Mouse (Mus musculus) neural tube, embryonic 13.5 days (tissue): ENCODE measurements around the gene 2810004N23Rik. TPM values are rescaled to one million over a fixed set of nuclear protein-coding genes. Genes with fewer than 3 reads are reported as not detected.
A peak's percentile ranks its signal among the peaks of the same experiment; 100 is the strongest.

ENCODE experiments used
- ATAC-seq: fragments of 200-750 bp; cut with Nextera tagmentation; 2 replicates; pipeline ENCODE4 v1.8.0; 2017; ENCODE audit warnings: low read depth, mild to moderate bottlenecking, moderate TSS enrichment, moderate library complexity
- H3K27ac ChIP-seq: fragments of 300-500 bp; sonication (generic); replicated peaks from 2 replicates; pipeline ENCODE4 v1.5.1; 2015; ENCODE audit warnings: moderate library complexity, mild to moderate bottlenecking, inconsistent platforms
- H3K27me3 ChIP-seq: fragments of 300-500 bp; sonication (generic); 2 replicates; pipeline ENCODE4 v1.6.1; 2015; ENCODE audit warnings: mild to moderate bottlenecking, inconsistent platforms
- H3K36me3 ChIP-seq: fragments of 300-500 bp; sonication (generic); 2 replicates; pipeline ENCODE4 v1.6.1; 2015; ENCODE audit warnings: mild to moderate bottlenecking, inconsistent platforms
- H3K4me1 ChIP-seq: fragments of 300-500 bp; sonication (generic); replicated peaks from 2 replicates; pipeline ENCODE4 v1.6.1; 2015; ENCODE audit warnings: inconsistent platforms
- H3K4me2 ChIP-seq: fragments of 300-500 bp; sonication (generic); 2 replicates; pipeline ENCODE4 v1.6.1; 2015; ENCODE audit warnings: inconsistent platforms, mild to moderate bottlenecking, moderate library complexity
- H3K4me3 ChIP-seq: fragments of 300-500 bp; sonication (generic); 2 replicates; pipeline ENCODE4 v1.5.1; 2015; ENCODE audit warnings: mild to moderate bottlenecking, inconsistent platforms
- H3K9ac ChIP-seq: fragments of 300-500 bp; sonication (generic); 2 replicates; pipeline ENCODE4 v1.6.1; 2015; ENCODE audit warnings: moderate library complexity, mild to moderate bottlenecking, inconsistent platforms
- H3K9me3 ChIP-seq: fragments of 300-500 bp; sonication (generic); 2 replicates; pipeline ENCODE4 v1.6.1; 2016; ENCODE audit warnings: inconsistent platforms
- WGBS: fragments of 180-500 bp; shearing (Covaris S2); methylation state at CpG from one replicate; pipeline ENCODE4 v1.1.7; 2015; 5-methylcytosine and 5-hydroxymethylcytosine counted together
- polyA plus RNA-seq: library from polyadenylated mRNA; unstranded; fragments of >200 nt; fragmentation: Nextera tagmentation; extraction: Ambion mirVana; gene quantifications from 2 replicates; pipeline ENCODE4 v1.2.1, GENCODE M21; 2015

The 2810004N23Rik gene
- polyA plus RNA-seq, 1 experiment from 2014 or later, result 27.2 TPM

DNA sequence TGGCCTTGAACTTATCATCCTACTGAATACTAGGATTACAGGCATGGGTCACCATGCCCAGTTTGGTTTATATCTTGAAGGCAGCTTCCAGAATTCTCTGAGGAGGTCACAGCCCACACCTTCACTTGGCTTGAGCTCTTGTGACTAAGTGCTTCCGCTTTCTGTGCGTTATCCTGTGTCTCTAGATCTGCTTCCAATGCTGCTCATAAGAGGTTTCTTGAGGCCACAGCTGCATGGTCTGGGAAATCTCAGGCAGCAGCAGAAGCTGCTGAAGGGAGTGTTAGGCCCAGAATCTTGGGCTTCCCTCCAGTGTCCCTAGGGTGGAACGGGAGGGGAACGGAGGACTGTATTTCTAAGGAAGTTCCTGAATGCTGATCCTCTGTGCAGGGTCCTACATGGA lies 49.6 kb downstream of the 2810004N23Rik start:
- Histone ChIP-seq H3K27me3 (peaks cover under 1% of the 10 kb centered on the region; the same call in 1 of the 2 replicates), H3K4me2 (no peak overlapping the region), H3K4me3 (no peak overlapping the region), H3K9ac (no peak overlapping the region), H3K27ac (no peak overlapping the region), H3K9me3 (no peaks in the 10 kb centered on the region), H3K4me1 (peaks cover 18% of the 10 kb centered on the region), H3K36me3 (peaks cover 35% of the 10 kb centered on the region)
- no peak for ATAC-seq
- WGBS, result 89% methylated on average over 4 of the region's 4 CpGs

DNA sequence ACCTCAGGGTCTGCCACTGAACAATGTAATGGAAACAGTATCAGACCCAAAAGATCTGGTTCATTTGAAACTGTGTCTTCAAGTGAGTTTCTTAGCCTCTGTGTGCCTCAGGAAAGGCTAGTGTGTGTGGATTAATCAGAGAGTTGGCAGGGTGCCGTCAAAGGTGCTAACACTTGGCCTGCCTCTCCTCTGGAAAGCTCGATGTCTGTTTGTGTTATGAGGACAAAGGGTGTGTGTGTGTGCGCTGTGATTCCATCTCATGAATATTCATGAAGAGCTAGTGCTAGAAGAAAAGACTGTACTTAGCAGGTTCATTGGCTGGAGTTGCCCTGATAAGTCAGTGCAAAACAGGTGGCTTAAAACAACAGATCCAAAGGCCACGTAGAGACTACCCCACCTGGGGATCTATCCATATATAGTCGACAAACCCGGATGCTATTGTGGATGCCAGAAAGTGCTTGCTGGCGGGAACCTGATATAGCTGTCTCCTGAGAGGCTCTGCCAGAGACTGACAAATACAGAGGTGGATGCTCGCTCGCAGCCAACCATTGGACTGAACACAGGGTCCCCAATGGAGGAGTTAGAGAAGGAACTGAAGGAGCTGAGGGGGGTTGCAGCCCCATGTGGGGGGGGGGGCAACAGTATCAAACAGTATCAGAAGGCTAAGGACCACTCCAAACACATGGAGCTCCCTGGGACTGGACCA lies 52.1 kb downstream of the 2810004N23Rik start:
- WGBS, result 33% methylated on average over 9 of the region's 9 CpGs
- Histone ChIP-seq H3K4me3 (no peak overlapping the region), H3K9ac (no peak overlapping the region), H3K36me3 (peaks cover 12% of the 10 kb centered on the region), H3K9me3 (no peaks in the 10 kb centered on the region), H3K4me2 (no peak overlapping the region), H3K27me3 (no peaks in the 10 kb centered on the region), H3K4me1 (peaks cover 18% of the 10 kb centered on the region), H3K27ac (no peak overlapping the region)
- peak; percentile 19; the same call in 1 of the 2 replicates for ATAC-seq

DNA sequence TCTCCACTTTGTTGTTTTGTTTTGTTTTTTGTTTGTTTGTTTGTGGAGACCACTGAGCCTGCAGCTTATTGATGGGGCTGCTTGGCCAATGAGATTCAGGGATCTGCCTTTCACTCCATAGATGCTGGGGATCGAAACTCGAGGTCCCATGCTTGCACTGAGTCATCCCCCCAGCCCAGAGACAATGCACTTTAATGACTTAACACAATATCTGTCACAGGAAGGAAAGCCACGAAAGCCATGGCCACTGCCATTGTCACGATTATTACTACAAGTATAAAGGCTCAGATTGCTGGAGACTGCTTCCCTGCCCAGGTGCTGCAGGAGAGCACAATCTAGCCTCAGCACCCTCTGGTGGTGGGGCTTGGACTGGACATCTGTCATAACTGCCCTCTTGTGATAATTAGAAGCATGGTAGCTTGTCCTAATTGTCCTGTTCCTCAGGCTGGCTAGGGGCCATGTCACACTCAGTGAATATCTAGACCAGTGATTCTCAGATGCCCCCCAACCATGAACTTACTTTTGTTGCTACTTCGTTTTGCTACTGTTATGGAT lies 52.8 kb downstream of the 2810004N23Rik start:
- H3K4me2 ChIP-seq, result no peak overlapping the region
- ATAC-seq, result no peak
- no peaks in the 10 kb centered on the region for H3K27me3 ChIP-seq
- no peak overlapping the region for H3K27ac ChIP-seq
- no peaks in the 10 kb centered on the region for H3K9me3 ChIP-seq
- H3K9ac ChIP-seq, result no peak overlapping the region
- WGBS, result 65% methylated on average over 5 of the region's 5 CpGs
- H3K4me1 ChIP-seq, result peaks cover 18% of the 10 kb centered on the region
- H3K4me3 ChIP-seq, result no peak overlapping the region
- H3K36me3 ChIP-seq, result peaks cover 10% of the 10 kb centered on the region

DNA sequence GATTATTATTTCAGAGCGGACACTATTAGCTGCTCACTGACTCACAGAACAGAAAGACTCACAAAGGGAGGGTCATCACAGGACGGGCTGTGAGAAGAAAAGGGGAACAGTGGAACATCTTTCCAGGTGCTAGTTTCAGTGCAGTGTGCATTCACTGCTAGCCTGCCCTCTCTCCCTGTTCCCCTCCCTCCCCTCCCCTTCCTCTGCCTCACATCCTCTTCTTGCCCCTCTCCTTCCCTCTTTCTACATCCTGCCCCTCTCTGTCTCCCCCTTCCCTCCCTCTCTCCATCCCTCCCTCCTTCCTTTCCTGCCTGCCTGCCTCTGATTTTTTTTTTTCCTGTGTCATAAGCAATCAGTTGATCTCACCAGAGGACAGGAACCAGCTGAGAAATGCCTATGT lies 53.5 kb downstream of the 2810004N23Rik start:
- Histone ChIP-seq H3K4me1 (peaks cover 18% of the 10 kb centered on the region), H3K36me3 (peaks cover 8% of the 10 kb centered on the region), H3K9me3 (no peaks in the 10 kb centered on the region), H3K4me2 (no peak overlapping the region), H3K27ac (no peak overlapping the region), H3K4me3 (no peak overlapping the region), H3K27me3 (no peaks in the 10 kb centered on the region), H3K9ac (no peak overlapping the region)
- ATAC-seq, result no peak
- 66% methylated on average over 2 of the region's 2 CpGs for WGBS

- H3K27ac ChIP-seq, result no peak overlapping the region
- no peaks in the 10 kb centered on the region for H3K9me3 ChIP-seq
- WGBS, result 87% methylated on average over 4 of the region's 4 CpGs
These were observed 56.9 kb downstream of the 2810004N23Rik start for GRCm38 (mm10) chr8:124805990-124806389.

GRCm38 (mm10) chr8:124803824-124804702 lies 58.9 kb downstream of the 2810004N23Rik start:
- peaks cover 12% of the 10 kb centered on the region for H3K36me3 ChIP-seq
- H3K9ac ChIP-seq, result no peak overlapping the region
- H3K27ac ChIP-seq, result no peak overlapping the region
- no peak for ATAC-seq
- 76% methylated on average over 12 of the region's 12 CpGs for WGBS
- H3K4me1 ChIP-seq, result peaks cover 9% of the 10 kb centered on the region
- H3K9me3 ChIP-seq, result no peaks in the 10 kb centered on the region
- H3K4me3 ChIP-seq, result no peak overlapping the region
- H3K27me3 ChIP-seq, result no peaks in the 10 kb centered on the region
- no peak overlapping the region for H3K4me2 ChIP-seq

More at GRCm38 (mm10) chr8:124805990-124806389, 56.9 kb downstream of the 2810004N23Rik start:
- Histone ChIP-seq H3K4me2 (no peak overlapping the region), H3K36me3 (peaks cover 12% of the 10 kb centered on the region), H3K9ac (no peak overlapping the region), H3K27me3 (no peaks in the 10 kb centered on the region), H3K4me3 (no peak overlapping the region), H3K4me1 (peaks cover 13% of the 10 kb centered on the region)
- no peak for ATAC-seq

- no peak for ATAC-seq
- no peak overlapping the region for H3K4me3 ChIP-seq
- peaks cover 12% of the 10 kb centered on the region for H3K27me3 ChIP-seq
- H3K9me3 ChIP-seq, result no peaks in the 10 kb centered on the region
- H3K36me3 ChIP-seq, result peaks cover 18% of the 10 kb centered on the region
- H3K4me1 ChIP-seq, result peaks cover 43% of the 10 kb centered on the region
- 48% methylated on average over 11 of the region's 11 CpGs for WGBS
- H3K27ac ChIP-seq, result no peak overlapping the region
- no peak overlapping the region for H3K4me2 ChIP-seq
- H3K9ac ChIP-seq, result no peak overlapping the region
These were observed 62.4 kb downstream of the 2810004N23Rik start for GRCm38 (mm10) chr8:124800542-124800941.

DNA sequence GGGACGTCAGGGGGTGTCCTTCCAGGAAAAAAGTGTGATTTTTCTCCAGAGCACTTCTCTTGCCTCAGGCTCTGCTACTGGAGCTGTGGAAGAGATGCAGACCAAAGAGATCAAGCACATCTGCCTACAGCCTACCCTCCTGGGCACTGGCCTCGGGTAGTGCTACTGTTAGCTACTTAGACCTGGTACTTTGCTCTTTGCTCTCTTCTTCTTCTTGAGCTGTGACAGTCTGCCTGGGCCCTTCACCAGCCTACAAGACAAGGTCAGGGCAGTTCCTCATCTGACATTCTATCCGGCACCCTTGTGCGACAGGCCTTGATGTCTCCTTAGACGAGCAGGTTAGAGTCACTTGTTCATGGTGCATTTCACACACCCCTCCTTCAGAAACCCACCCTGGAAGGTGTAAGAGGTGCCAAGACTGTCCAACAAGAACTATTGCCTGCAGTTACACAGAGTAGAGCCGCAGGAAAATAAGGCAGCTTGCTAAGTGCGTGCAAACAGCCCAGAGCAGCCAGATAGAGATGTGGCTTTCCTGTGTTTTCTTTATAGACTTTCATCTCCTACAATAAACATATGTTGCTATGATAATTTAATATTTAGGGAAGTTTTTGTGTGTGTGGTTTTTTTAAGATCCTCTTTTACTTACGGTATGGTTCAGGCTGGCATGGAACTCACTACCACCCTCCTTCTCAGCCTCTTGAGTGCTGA lies 67.0 kb downstream of the 2810004N23Rik start:
- 68% methylated on average over 8 of the region's 8 CpGs for WGBS
- Histone ChIP-seq H3K4me3 (peak overlapping the region; percentile 84), H3K4me1 (peaks cover 79% of the 10 kb centered on the region), H3K9me3 (no peaks in the 10 kb centered on the region), H3K4me2 (peak overlapping the region; percentile 89), H3K27me3 (peaks cover 29% of the 10 kb centered on the region), H3K36me3 (0 out of 2 replicates have a peak, but pooled peaks cover 7% of the 10 kb centered on the region), H3K27ac (no peak overlapping the region), H3K9ac (peak overlapping the region; percentile 93)
- no peak for ATAC-seq

DNA sequence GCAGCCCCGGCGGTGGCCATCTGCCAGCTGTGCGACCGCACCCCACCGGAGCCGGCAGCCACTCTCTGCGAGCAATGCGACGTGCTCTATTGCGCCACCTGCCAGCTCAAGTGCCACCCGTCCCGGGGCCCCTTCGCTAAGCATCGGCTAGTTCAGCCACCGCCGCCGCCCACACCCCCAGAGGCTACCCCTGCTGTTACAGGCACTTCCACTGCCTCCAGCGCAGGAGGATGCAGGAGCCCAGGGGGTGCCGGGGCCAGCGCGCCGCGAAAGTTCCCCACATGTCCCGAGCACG lies 68.5 kb downstream of the 2810004N23Rik start:
- Histone ChIP-seq H3K4me2 (peak overlapping the region; percentile 89), H3K27me3 (peaks cover 29% of the 10 kb centered on the region), H3K27ac (peak overlapping the region; percentile 98), H3K4me1 (peaks cover 78% of the 10 kb centered on the region), H3K36me3 (0 out of 2 replicates have a peak, but pooled peaks cover 7% of the 10 kb centered on the region), H3K9me3 (no peaks in the 10 kb centered on the region), H3K9ac (peak overlapping the region; percentile 93), H3K4me3 (peak overlapping the region; percentile 84)
- peak; percentile 20 for ATAC-seq
- WGBS, result under 1% methylated on average over 25 of the region's 25 CpGs

DNA sequence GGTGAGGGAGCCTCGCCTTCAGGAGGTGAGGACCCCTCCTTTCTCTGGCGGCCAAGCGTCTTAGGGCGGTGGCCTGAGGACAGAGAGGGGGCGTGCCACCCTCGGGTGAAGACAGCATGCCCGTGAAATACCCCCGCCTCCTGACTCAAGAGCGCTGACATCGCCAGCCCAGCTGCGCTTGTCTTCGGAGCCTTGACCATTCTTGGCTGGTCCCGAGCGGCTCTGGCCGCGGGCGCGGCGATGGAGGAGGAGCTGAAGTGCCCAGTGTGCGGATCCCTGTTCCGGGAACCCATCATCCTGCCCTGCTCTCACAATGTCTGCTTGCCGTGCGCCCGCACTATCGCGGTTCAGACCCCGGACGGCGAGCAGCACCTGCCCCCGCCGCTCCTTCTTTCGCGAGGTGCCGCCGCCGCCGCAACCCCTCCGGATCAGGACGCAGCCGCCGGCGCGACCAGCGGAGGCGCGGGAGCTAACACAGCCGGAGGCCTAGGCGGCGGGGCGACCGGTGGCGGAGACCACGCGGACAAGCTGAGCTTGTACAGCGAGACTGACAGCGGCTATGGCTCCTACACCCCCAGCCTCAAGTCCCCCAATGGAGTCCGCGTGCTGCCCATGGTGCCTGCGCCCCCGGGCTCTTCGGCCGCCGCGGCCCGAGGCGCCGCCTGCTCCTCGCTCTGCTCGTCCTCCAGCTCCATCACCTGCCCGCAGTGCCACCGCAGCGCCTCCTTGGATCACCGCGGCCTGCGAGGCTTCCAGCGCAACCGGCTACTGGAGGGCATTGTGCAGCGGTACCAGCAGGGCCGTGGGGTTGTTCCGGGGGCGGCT lies 69.0 kb downstream of the 2810004N23Rik start:
- Histone ChIP-seq H3K27me3 (peaks cover 29% of the 10 kb centered on the region), H3K4me1 (peaks cover 73% of the 10 kb centered on the region)

DNA sequence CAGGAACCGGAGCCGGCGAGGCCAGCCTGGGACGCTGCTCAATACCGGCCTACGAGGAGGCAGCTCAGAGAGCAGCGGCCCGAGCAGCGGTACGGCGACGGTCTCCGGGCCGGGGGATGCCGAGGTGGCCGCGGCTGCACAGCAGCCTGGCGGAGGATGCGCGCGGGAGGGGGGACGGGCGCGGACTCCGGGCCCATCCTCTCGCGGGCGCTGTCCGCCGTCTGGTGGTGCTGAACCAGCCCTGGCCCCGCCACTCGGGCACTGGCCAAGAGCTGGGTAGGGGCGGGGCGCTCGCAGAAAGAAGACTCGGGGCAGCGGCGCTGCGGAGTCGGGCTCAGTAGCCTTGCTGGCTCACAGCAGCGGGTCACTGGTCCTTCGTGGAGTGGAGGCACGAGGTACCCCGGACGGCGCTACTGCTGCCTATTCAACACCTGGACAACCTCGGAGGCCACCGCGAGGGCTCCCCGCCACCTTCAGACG lies 69.7 kb downstream of the 2810004N23Rik start:
- Histone ChIP-seq H3K27me3 (peaks cover 29% of the 10 kb centered on the region), H3K9ac (peak overlapping the region; percentile 93), H3K4me1 (peaks cover 66% of the 10 kb centered on the region), H3K36me3 (no peaks in the 10 kb centered on the region), H3K9me3 (no peaks in the 10 kb centered on the region), H3K27ac (peak overlapping the region; percentile 98), H3K4me3 (peak overlapping the region; percentile 84), H3K4me2 (peak overlapping the region; percentile 89)
- ATAC-seq, result peak; percentile 77
- WGBS, result under 1% methylated on average over 46 of the region's 51 CpGs

More for the DNA sequence above, 69.0 kb downstream of the 2810004N23Rik start:
- peak overlapping the region; percentile 93 for H3K9ac ChIP-seq
- H3K9me3 ChIP-seq, result no peaks in the 10 kb centered on the region
- ATAC-seq, result peak; percentile 25
- H3K27ac ChIP-seq, result peak overlapping the region; percentile 98
- H3K4me3 ChIP-seq, result peak overlapping the region; percentile 84
- under 1% methylated on average over 81 of the region's 81 CpGs for WGBS
- 0 out of 2 replicates have a peak, but pooled peaks cover 4% of the 10 kb centered on the region for H3K36me3 ChIP-seq
- peak overlapping the region; percentile 89 for H3K4me2 ChIP-seq
